Mouse (Mus musculus) retina, adult 2 months (tissue): ENCODE results near the gene Fam50b.

ENCODE experiments used
- DNase-seq: peaks from one replicate; pipeline ENCODE4 v3.0.0-alpha.2; 2012; ENCODE audit warnings: low read depth, low spot score

Fam50b gene

GRCm38 (mm10) chr13:34794426-34794825 lies 59.8 kb downstream of the Fam50b start:
- no peak for DNase-seq
